19 mouse cellular contexts compared by ENCODE assay signal in the genomic region with DNA sequence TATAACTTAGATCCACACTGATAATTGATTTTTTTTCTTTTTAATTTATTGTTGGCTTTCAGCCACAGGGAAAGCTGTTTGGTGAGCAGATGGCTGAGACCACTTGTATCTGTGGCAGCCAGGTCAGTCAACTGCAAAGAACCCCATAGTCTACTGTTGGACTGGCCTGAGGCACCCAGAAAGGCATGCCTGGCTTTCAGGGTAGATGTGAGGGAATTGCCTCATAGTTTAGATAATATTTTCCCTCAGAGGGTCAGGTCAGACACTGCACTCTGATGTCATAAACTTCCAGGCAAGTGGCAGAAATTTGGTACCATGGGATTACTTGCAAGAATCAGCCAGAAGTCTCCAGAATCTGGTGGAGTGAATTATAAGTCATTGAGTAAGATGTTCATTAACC. TPM values are rescaled to one million over a fixed set of nuclear protein-coding genes. Genes with fewer than 3 reads are reported as not detected.
DNase-seq lines count a peak whose midpoint lies in the region.
"Had no signal": no experiment of that assay in that cellular context is flagged by ENCODE, and none has a peak within 500 bp of the region (broad histone marks: within the 10 kb centered on the region; RNA-seq: fewer than 3 reads in every experiment).

No protein-coding gene starts in this region.

- DNase-seq in gastrocnemius, adult 18-20 months (ENCODE audit: low spot score), result peak; percentile 6
- DNase-seq in gastrocnemius, adult 8-10 months (ENCODE audit: low spot score in 2 of 2), result no peak
- peak; percentile 5 for DNase-seq in left cerebral cortex, postnatal 4 days
- DNase-seq in left cerebral cortex, postnatal 25 days (ENCODE audit: low spot score in 2 of 2), result no peak
- peak; percentile 45 for DNase-seq in NIH3T3 (ENCODE audit: low read depth)
- DNase-seq in adipocyte (ENCODE audit: low spot score), result peak; percentile 24
- DNase-seq in kidney, postnatal 4 days, result no peak
- DNase-seq: cerebellum, adult 8-10 months; cerebellum, postnatal 36 days; gastrocnemius, adult 2 months; heart, postnatal 10 days; kidney, adult 9 months; kidney, postnatal 10 days; lung, adult 2 months; lung, postnatal 14 days; right cerebral cortex, postnatal 25 days; spleen, adult 18-20 months; thymus, postnatal 14 days had no signal

- intact Hi-C loops in left cerebral cortex, postnatal 4 days (cut with DNase I), result no loop called here
- intact Hi-C loops in left cerebral cortex, postnatal 25 days (cut with DNase I), result no loop called here

RNA-seq across cellular contexts. Expression of gene Adra1b, which starts 16.5 kb away (rescaled TPM):
- total RNA-seq in gastrocnemius, adult 18-20 months (2021), result under 1 TPM; 0.18 to 0.28 TPM
- under 1 TPM in 2 of 4 experiments, not detected in 2; 0.29 to 0.31 TPM for total RNA-seq in gastrocnemius, adult 8-10 months (2022)
- 10 to 100 TPM in 1 of 2 experiments, 1 to 10 TPM in 1; 8.8 to 10.4 TPM for total RNA-seq in left cerebral cortex, postnatal 4 days (2021)
- 10 to 100 TPM; 26.6 to 32.3 TPM for total RNA-seq in left cerebral cortex, postnatal 25 days (2021)
- total RNA-seq: neutrophil, adult 5-6 weeks had no signal

Comparison
In these comparisons a context has a peak if more than half of its experiments do, and no peak if none do; other contexts are left out.
1. DNase-seq: peak in gastrocnemius, adult 18-20 months (single experiment), left cerebral cortex, postnatal 4 days (single experiment), NIH3T3 (single experiment) and adipocyte (single experiment); none in gastrocnemius, adult 8-10 months (0 of 2), left cerebral cortex, postnatal 25 days (0 of 2) and kidney, postnatal 4 days (0 of 2).
2. RNA of gene Adra1b, which starts 16.5 kb away (total RNA-seq): 26.6 to 32.3 TPM in left cerebral cortex, postnatal 25 days and 8.8 to 10.4 TPM in left cerebral cortex, postnatal 4 days; 0.29 to 0.31 TPM in gastrocnemius, adult 8-10 months and 0.18 to 0.28 TPM in gastrocnemius, adult 18-20 months; every median in the first group is over 4 times any median in the second.